Mouse (Mus musculus): Measurements from ENCODE around the gene Pnpla3. TPM values are rescaled to one million over a fixed set of nuclear protein-coding genes. Genes with fewer than 3 reads are reported as not detected.

The Pnpla3 gene
- total RNA-seq, 2 experiments from 2014 or later: 1.8 to 18.9 TPM

DNA sequence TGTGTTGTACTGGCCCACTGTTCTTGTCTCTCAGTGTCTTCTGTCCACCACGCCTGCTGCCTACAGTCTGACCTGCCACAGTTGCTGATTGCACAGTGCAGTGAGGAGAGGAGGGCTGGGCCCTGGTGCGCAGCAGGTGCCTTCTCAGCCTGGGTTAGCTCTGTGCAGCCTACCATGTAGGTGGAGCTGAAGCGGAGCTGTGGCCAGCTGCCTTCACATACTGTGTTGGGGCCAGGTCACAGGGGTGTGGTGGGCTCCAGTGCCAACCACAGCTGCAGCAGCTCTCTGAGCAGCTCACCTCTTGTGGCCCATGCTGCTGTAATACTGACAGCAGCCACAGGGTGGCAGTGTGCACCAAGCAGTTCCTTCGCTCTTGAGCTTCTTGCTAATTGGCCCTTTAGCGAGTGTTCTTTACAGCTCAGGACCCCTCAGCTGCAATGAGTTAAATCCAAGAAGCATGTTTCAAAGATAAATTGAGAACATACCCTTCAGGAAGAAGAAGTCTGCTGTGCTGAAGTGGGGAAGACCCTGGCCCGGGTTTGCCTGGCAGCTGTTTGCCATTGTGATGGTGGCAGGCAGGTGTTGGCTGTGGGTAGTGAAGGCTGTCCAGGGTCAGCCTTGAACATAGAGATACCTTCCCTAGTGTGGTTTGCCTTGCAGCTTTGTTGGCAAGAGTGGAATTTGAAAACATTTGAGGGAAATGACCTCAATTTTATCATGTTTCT lies 44.6 kb downstream of the Pnpla3 start:
- Histone ChIP-seq H3K27ac (peak overlapping the region; percentile 85), H3K4me3 (no peak overlapping the region)
- intact Hi-C loops (cut with DNase I): loop anchor here (1.0 kb wide), 1 partner anchor 402 kb away; no protein-coding TSS in a partner anchor
- DNase-seq: peak; percentile 85
- peak; percentile 98 for TF ChIP-seq CTCF (IDR thresholded peaks at IDR 0.05)

DNA sequence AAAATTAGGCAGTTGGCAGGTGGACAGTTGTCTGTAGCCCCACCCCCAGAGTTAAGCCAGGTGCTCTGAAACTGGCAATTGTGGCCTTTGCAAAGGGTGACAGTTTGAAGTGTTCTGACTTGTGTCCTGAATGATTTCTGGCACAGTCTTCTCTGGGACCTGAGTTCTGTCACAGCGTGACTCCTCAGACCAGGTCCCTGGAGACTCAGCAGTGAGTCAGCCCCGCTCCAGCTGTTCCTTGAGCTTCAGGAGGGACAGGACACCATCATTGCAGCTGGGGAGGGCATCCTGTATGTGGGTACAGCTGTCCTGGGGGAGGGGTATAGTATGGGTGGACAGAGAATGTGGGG lies 45.1 kb downstream of the Pnpla3 start:
- no peak overlapping the region for H3K4me3 ChIP-seq
- no peak for TF ChIP-seq CTCF (IDR thresholded peaks at IDR 0.05)
- intact Hi-C loops (cut with DNase I): loop anchor here (1.0 kb wide), 1 partner anchor 402 kb away; no protein-coding TSS in a partner anchor
- peak overlapping the region; percentile 85 for H3K27ac ChIP-seq
- DNase-seq: peak; percentile 68

DNA sequence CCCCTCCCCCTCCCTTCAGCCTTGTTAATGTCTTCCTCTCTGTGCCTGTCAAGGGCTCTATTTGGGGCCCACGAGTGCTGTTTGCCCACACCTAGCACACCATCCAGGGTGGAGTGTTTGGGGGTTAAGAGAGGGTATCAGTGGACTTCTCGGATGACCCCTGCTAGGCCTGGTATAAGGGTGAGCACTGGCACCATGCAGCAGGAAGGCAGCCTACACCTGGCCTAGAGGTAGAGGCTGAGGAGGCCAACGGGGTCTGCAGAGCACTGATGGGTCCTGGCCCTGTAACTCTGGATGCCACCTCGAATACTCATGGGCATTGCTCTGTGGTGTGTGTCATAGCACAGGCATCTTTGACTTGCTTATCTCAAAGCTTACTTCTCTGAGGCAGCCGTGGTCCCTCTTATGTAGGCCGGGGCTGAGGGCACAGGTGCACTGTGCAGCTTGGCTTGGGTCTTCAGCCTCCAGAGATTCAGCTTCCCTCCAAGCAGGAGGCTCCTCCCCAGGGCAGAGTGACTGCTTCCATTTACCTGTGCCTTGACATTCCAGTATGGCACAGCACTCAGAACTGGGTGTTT lies 45.6 kb downstream of the Pnpla3 start:
- no peak for TF ChIP-seq CTCF (IDR thresholded peaks at IDR 0.05)
- no peak for DNase-seq
- peak overlapping the region; percentile 85 for H3K27ac ChIP-seq

GRCm38 (mm10) chr15:84214476-84214875 lies 46.8 kb downstream of the Pnpla3 start:
- H3K27ac ChIP-seq: peak overlapping the region; percentile 85
- peak; percentile 63 for DNase-seq
- no peak overlapping the region for H3K4me3 ChIP-seq
- no peak for TF ChIP-seq CTCF (IDR thresholded peaks at IDR 0.05)
- intact Hi-C loops (cut with DNase I): loop anchor here (2.0 kb wide), 1 partner anchor 36 kb away; no protein-coding TSS in a partner anchor

More for the DNA sequence above, 45.6 kb downstream of the Pnpla3 start:
- H3K4me3 ChIP-seq: no peak overlapping the region
- intact Hi-C loops (cut with DNase I): no loop called here

DNA sequence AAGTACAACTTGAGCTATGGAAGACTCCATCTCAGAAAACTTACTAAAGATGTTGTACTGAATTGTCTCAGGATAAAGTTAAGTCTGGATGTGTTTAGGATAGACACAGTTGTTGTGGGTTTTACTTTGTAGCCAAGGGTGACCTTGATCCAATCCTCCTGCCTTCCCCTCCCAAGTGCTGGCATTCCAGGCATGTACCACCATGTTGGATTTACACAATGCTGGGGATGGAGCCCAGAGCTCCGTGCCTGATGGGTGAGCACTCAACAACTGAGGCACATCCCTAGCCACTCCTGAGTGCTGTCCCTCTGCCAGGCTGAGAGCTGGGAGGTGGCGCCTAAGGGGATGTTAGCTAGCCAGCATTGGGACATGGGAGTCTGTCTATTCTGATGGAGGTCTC lies 47.6 kb downstream of the Pnpla3 start:
- no peak for TF ChIP-seq CTCF (IDR thresholded peaks at IDR 0.05)
- intact Hi-C loops (cut with DNase I): loop anchor here (2.0 kb wide), 1 partner anchor 36 kb away; no protein-coding TSS in a partner anchor
- no peak for DNase-seq
- Histone ChIP-seq H3K4me3 (no peak overlapping the region), H3K27ac (peak overlapping the region; percentile 85)

GRCm38 (mm10) chr15:84216026-84216425 lies 48.4 kb downstream of the Pnpla3 start:
- H3K4me3 ChIP-seq: no peak overlapping the region
- TF ChIP-seq CTCF (IDR thresholded peaks at IDR 0.05): no peak
- DNase-seq: no peak
- H3K27ac ChIP-seq: peak overlapping the region; percentile 85
- intact Hi-C loops (cut with DNase I): no loop called here

GRCm38 (mm10) chr15:84216461-84217084 lies 48.9 kb downstream of the Pnpla3 start:
- Histone ChIP-seq H3K27ac (peak overlapping the region; percentile 53; the same call in 1 of the 2 replicates), H3K4me3 (no peak overlapping the region)
- intact Hi-C loops (cut with DNase I): no loop called here
- DNase-seq: no peak
- no peak for TF ChIP-seq CTCF (IDR thresholded peaks at IDR 0.05)

- Histone ChIP-seq H3K4me3 (peak overlapping the region; percentile 9), H3K27ac (peak overlapping the region; percentile 63)
- intact Hi-C loops (cut with DNase I): no loop called here
- DNase-seq: no peak
- no peak for TF ChIP-seq CTCF (IDR thresholded peaks at IDR 0.05)
Measured at GRCm38 (mm10) chr15:84217969-84218782, 50.5 kb downstream of the Pnpla3 start.

- no peak for DNase-seq
- peak overlapping the region; percentile 63 for H3K27ac ChIP-seq
- intact Hi-C loops (cut with DNase I): no loop called here
- peak overlapping the region; percentile 9 for H3K4me3 ChIP-seq
- TF ChIP-seq CTCF (IDR thresholded peaks at IDR 0.05): no peak
Measured at GRCm38 (mm10) chr15:84218783-84219271, 51.2 kb downstream of the Pnpla3 start.

DNA sequence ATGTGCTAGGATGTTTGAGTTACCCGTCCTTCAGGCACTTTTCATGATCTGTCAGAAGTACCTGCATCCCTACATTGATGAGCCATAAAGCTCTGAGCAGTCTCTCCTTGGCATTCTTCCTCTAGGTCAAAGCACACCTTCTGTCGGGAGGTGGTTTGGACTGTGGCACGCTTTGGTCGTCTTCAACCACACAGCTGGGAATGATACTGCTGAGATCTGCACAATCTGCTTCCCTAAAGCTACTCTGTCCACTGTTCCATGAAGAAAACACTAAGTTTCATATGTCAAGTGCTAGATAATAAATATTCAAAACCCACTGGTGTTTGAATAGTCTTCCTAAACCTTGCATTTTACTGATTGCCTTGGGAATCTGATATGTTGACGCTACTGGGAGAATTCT lies 53.9 kb downstream of the Pnpla3 start:
- intact Hi-C loops (cut with DNase I): no loop called here
- Histone ChIP-seq H3K4me3 (no peak overlapping the region), H3K27ac (no peak overlapping the region)
- DNase-seq: no peak
- no peak for TF ChIP-seq CTCF (IDR thresholded peaks at IDR 0.05)

GRCm38 (mm10) chr15:84223423-84223822 lies 55.8 kb downstream of the Pnpla3 start:
- DNase-seq: peak; percentile 32
- Histone ChIP-seq H3K27ac (no peak overlapping the region), H3K4me3 (no peak overlapping the region)
- intact Hi-C loops (cut with DNase I): no loop called here
- peak; percentile 27 for TF ChIP-seq CTCF (IDR thresholded peaks at IDR 0.05)

GRCm38 (mm10) chr15:84224779-84225178 lies 57.1 kb downstream of the Pnpla3 start:
- Histone ChIP-seq H3K27ac (0 out of 2 replicates have a peak overlapping the region, but pooled peaks have one; percentile 43), H3K4me3 (peak overlapping the region; percentile 52)
- intact Hi-C loops (cut with DNase I): no loop called here
- TF ChIP-seq CTCF (IDR thresholded peaks at IDR 0.05): peak; percentile 43
- DNase-seq: peak; percentile 36
